Comparison of ENCODE assay signal across 10 mouse cellular contexts in genomic region chr5:106693034-106693433, GRCm38 (mm10). TPM values are rescaled to one million over a fixed set of nuclear protein-coding genes. Genes with fewer than 3 reads are reported as not detected.
A peak's percentile ranks its signal among the peaks of the same experiment; 100 is the strongest.
DNase-seq lines count a peak whose midpoint lies in the region; ATAC-seq and TF ChIP-seq lines count a peak whose summit lies in the region.
"Had no signal": no experiment of that assay in that cellular context is flagged by ENCODE, and none has a peak within 500 bp of the region (broad histone marks: within the 10 kb centered on the region; RNA-seq: fewer than 3 reads in every experiment).

No protein-coding gene starts in this region.

- no peak for TF ChIP-seq CTCF in kidney, adult 2 months (conservative IDR thresholded peaks at IDR 0.05; ENCODE audit: insufficient read depth, insufficient read length, low read depth, low read length)
- peak in 2 of 3 experiments; percentile 36 to 62; a peak in 3 of 6 replicates for TF ChIP-seq CTCF in MEL (IDR thresholded peaks at IDR 0.05 in 2 of 3, conservative IDR thresholded peaks at IDR 0.05 in 1 of 3; ENCODE audit: control insufficient read depth in 1 of 3, insufficient read depth in 1 of 3, low read depth in 2 of 3, low read length in 3 of 3, poor library complexity in 1 of 3, severe bottlenecking in 1 of 3)

- peak; percentile 5 for DNase-seq in kidney, adult 2 months
- no peak for DNase-seq in kidney, postnatal 14 days
- DNase-seq in B cell, adult 2 months = peak; percentile 48 to 49
- peak; percentile 71 for DNase-seq in MEL (ENCODE audit: low read depth, low spot score)
- DNase-seq in urinary bladder, postnatal 25 days (ENCODE audit: low spot score) = no peak
- DNase-seq in urinary bladder, postnatal 4 days (ENCODE audit: low spot score in 2 of 2) = no peak
- DNase-seq: liver, embryonic 13.5 days had no signal

- no peak overlapping the region for H3K9ac ChIP-seq in MEL (ENCODE audit: control insufficient read depth, low read depth, low read length, poor library complexity, severe bottlenecking)
- H3K9ac ChIP-seq: neural tube, embryonic 15.5 days had no signal

- peaks cover 58% of the 10 kb centered on the region for H3K79me2 ChIP-seq in MEL (ENCODE audit: control insufficient read depth, insufficient read depth, low read length, poor library complexity)

- no peaks in the 10 kb centered on the region for H3K36me3 ChIP-seq in kidney, adult 2 months (ENCODE audit: control insufficient read depth, insufficient read depth, low read length)
- peaks cover 23 to 30% of the 10 kb centered on the region in 2 experiments for H3K36me3 ChIP-seq in MEL (ENCODE audit: control insufficient read depth in 1 of 2, insufficient read depth in 2 of 2, low read length in 2 of 2)
- H3K36me3 ChIP-seq: neural tube, embryonic 15.5 days had no signal

- H3K27ac ChIP-seq in kidney, adult 2 months (ENCODE audit: insufficient read depth, low read depth, low read length) = no peak overlapping the region
- no peak overlapping the region for H3K27ac ChIP-seq in MEL (ENCODE audit: control insufficient read depth, low read depth, low read length)
- H3K27ac ChIP-seq: neural tube, embryonic 15.5 days had no signal

- no peak for TF ChIP-seq EP300 in MEL (IDR thresholded peaks at IDR 0.05; ENCODE audit: low read depth in 1 of 2, low read length in 2 of 2)

- no peaks in the 10 kb centered on the region for H3K27me3 ChIP-seq in kidney, adult 2 months (replicated peaks; ENCODE audit: control insufficient read depth, insufficient read depth, low read length)
- H3K27me3 ChIP-seq in MEL (ENCODE audit: control insufficient read depth in 1 of 2, insufficient read depth in 2 of 2, low read length in 2 of 2) = no peaks in the 10 kb centered on the region
- H3K27me3 ChIP-seq: liver, embryonic 13.5 days; neural tube, embryonic 15.5 days had no signal

- H3K4me1 ChIP-seq in kidney, adult 2 months (ENCODE audit: control insufficient read depth, insufficient read depth, low read length) = peaks cover 6% of the 10 kb centered on the region; the same call in 1 of the 2 replicates
- peaks cover 3 to 11% of the 10 kb centered on the region in 2 experiments for H3K4me1 ChIP-seq in MEL (ENCODE audit: control insufficient read depth in 1 of 2, insufficient read depth in 2 of 2, low read length in 2 of 2)

- WGBS in kidney, adult 2 months = 82% methylated on average over 4 of the region's 4 CpGs

- peak; percentile 25 for ATAC-seq in megakaryocyte, adult 5-6 weeks (ENCODE audit: poor library complexity, severe bottlenecking)
- no peak for ATAC-seq in activated CD4-positive, CD25-positive, alpha-beta regulatory T cell, adult 4 months

- TF ChIP-seq RAD21 in MEL (IDR thresholded peaks at IDR 0.05; ENCODE audit: low read depth, low read length) = peak; percentile 31

- H3K4me3 ChIP-seq in kidney, adult 2 months (ENCODE audit: insufficient read depth, low read depth, low read length) = no peak overlapping the region
- H3K4me3 ChIP-seq in MEL (ENCODE audit: control insufficient read depth in 1 of 2, insufficient read depth in 1 of 2, low read depth in 2 of 2, low read length in 2 of 2) = no peak overlapping the region
- H3K4me3 ChIP-seq: liver, embryonic 13.5 days; neural tube, embryonic 15.5 days had no signal

- no peaks in the 10 kb centered on the region for H3K9me3 ChIP-seq in MEL (replicated peaks; ENCODE audit: insufficient read depth, low read length)
- H3K9me3 ChIP-seq: liver, embryonic 13.5 days; neural tube, embryonic 15.5 days had no signal

- no peak for TF ChIP-seq POLR2A in kidney, adult 2 months (IDR thresholded peaks at IDR 0.05; ENCODE audit: low read depth, low read length)
- no peak for TF ChIP-seq POLR2A in MEL (IDR thresholded peaks at IDR 0.05; ENCODE audit: control insufficient read depth in 1 of 2, insufficient read depth in 1 of 2, low read depth in 1 of 2, low read length in 2 of 2, poor library complexity in 1 of 2)

TF ChIP-seq in MEL, 35 proteins besides CTCF, POLR2A, EP300 and RAD21:
- TF ChIP-seq SMC3 (IDR thresholded peaks at IDR 0.05; ENCODE audit: low read depth, low read length) (peak; percentile 50), HCFC1 (IDR thresholded peaks at IDR 0.05; ENCODE audit: low read depth, low read length) (no peak)

RNA-seq across cellular contexts. Expression of gene Zfp644, which starts 4.1 kb away (rescaled TPM):
- 11.3 and 12.4 TPM in 2 replicates for polyA plus RNA-seq in kidney, adult 2 months (2012; rRNA removed)
- total RNA-seq in MEL (2012; rRNA removed) = 32.5 and 34.4 TPM in 2 replicates
- polyA plus RNA-seq in MEL (2012; ENCODE audit: insufficient read depth in 1 of 2, insufficient read length in 2 of 2, low read depth in 1 of 2, low replicate concordance in 2 of 2, missing spikeins in 1 of 2) = 10 to 100 TPM; 23.4 to 72.3 TPM
- 57.0 and 66.0 TPM in 2 replicates for total RNA-seq in megakaryocyte, adult 5-6 weeks (2015)
- 59.2 and 68.4 TPM in 2 replicates for total RNA-seq in megakaryocyte, adult 5-6 weeks (2017)
- 10 to 100 TPM; 30.0 to 36.1 TPM for polyA plus RNA-seq in activated CD4-positive, CD25-positive, alpha-beta regulatory T cell, adult 4 months (2017; shearing (Covaris generic))

Comparison
In these comparisons a context has a peak if more than half of its experiments do, and no peak if none do; other contexts are left out.
1. DNase-seq: peak in kidney, adult 2 months (single experiment), B cell, adult 2 months (2 of 2) and MEL (single experiment); none in kidney, postnatal 14 days (single experiment), urinary bladder, postnatal 25 days (single experiment) and urinary bladder, postnatal 4 days (0 of 2).